Mouse (Mus musculus): ENCODE results near the gene Slc46a2. TPM values are rescaled to one million over a fixed set of nuclear protein-coding genes. Genes with fewer than 3 reads are reported as not detected.

Slc46a2 gene
- polyA plus RNA-seq, 1 experiment from 2014 or later, result not detected

- H3K4me2 ChIP-seq, result no peak overlapping the region
- no peaks in the 10 kb centered on the region for H3K9me3 ChIP-seq
- no peaks in the 10 kb centered on the region for H3K27me3 ChIP-seq
- no peak overlapping the region for H3K4me3 ChIP-seq (replicated peaks)
- no peak for ATAC-seq (ENCODE audit: low FRiP score)
- 92% methylated on average over 5 of the region's 5 CpGs for WGBS
- H3K9ac ChIP-seq, result no peak overlapping the region
- no peaks in the 10 kb centered on the region for H3K4me1 ChIP-seq
- H3K27ac ChIP-seq, result no peak overlapping the region
- peaks cover 26% of the 10 kb centered on the region for H3K36me3 ChIP-seq (replicated peaks)
Measured at GRCm38 (mm10) chr4:59887011-59887410, 27.8 kb downstream of the Slc46a2 start.

DNA sequence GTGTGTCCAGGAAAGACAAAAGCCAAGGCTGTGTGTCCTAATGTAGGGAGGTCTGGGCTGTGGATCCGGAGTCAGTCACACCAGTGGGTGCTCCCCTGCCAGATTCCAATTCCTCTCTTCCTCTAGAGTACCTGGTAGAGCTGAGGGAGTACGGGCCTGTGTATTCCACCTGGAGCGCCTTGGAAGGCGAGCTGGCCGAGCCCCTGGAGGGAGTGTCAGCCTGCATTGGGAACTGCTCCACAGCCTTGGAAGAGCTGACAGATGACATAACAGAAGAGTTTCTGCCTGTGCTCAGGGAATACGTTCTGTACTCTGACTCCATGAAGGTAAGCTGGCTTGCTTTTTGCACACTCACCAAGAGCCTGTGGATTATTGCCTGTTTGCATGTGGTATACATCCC is 28.6 kb downstream of the Slc46a2 start:
- Histone ChIP-seq H3K9ac (no peak overlapping the region), H3K4me3 (replicated peaks) (no peak overlapping the region), H3K4me1 (no peaks in the 10 kb centered on the region), H3K4me2 (no peak overlapping the region), H3K9me3 (no peaks in the 10 kb centered on the region), H3K27ac (no peak overlapping the region), H3K27me3 (no peaks in the 10 kb centered on the region), H3K36me3 (replicated peaks) (peaks cover 28% of the 10 kb centered on the region)
- WGBS, result 94% methylated on average over 6 of the region's 6 CpGs
- no peak for ATAC-seq (ENCODE audit: low FRiP score)

DNA sequence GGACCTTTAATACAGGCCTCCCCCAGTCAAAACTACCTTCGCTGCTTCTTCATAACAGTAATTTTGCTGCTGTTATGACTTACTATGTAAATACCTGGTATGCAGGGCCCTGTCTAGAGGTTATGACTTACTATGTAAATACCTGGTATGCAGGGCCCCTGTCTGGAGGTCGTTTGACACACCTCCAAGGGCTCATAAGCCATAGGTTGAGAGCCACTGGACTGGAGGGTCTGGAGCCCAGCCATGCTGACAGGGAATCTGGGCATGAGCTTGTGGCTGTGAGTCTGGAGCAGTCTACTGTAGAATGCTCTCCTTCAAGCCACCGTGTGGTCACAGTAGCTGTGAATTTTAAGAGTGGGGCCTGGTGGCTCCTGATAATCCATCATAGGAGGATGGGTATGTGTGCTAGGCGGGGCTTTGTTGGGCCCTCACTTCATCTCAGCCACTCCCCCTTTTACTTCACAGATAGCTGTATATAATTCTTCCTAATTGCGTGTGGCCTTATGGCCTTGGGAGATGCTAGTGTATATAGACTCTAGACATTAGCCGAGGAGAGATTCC is 30.6 kb downstream of the Slc46a2 start:
- WGBS, result 84% methylated on average over 6 of the region's 6 CpGs
- Histone ChIP-seq H3K4me3 (replicated peaks) (no peak overlapping the region), H3K27ac (no peak overlapping the region), H3K27me3 (no peaks in the 10 kb centered on the region), H3K36me3 (replicated peaks) (peaks cover 34% of the 10 kb centered on the region), H3K9me3 (no peaks in the 10 kb centered on the region), H3K4me1 (no peaks in the 10 kb centered on the region), H3K4me2 (no peak overlapping the region), H3K9ac (no peak overlapping the region)
- no peak for ATAC-seq (ENCODE audit: low FRiP score)

GRCm38 (mm10) chr4:59881210-59881609 is 33.6 kb downstream of the Slc46a2 start:
- Histone ChIP-seq H3K4me3 (replicated peaks) (no peak overlapping the region), H3K9me3 (no peaks in the 10 kb centered on the region), H3K27me3 (no peaks in the 10 kb centered on the region), H3K9ac (no peak overlapping the region), H3K27ac (no peak overlapping the region), H3K36me3 (replicated peaks) (peaks cover 29% of the 10 kb centered on the region), H3K4me1 (no peaks in the 10 kb centered on the region; the same call in 1 of the 2 replicates), H3K4me2 (no peak overlapping the region)
- ATAC-seq (ENCODE audit: low FRiP score), result no peak
- 88% methylated on average over 2 of the region's 2 CpGs for WGBS

GRCm38 (mm10) chr4:59880725-59881124 is 34.1 kb downstream of the Slc46a2 start:
- Histone ChIP-seq H3K4me3 (replicated peaks) (no peak overlapping the region), H3K27me3 (no peaks in the 10 kb centered on the region), H3K9ac (no peak overlapping the region), H3K9me3 (no peaks in the 10 kb centered on the region), H3K36me3 (replicated peaks) (peaks cover 28% of the 10 kb centered on the region), H3K4me2 (no peak overlapping the region), H3K4me1 (no peaks in the 10 kb centered on the region; the same call in 1 of the 2 replicates), H3K27ac (no peak overlapping the region)
- WGBS, result 94% methylated on average over 5 of the region's 5 CpGs
- ATAC-seq (ENCODE audit: low FRiP score), result no peak

GRCm38 (mm10) chr4:59879444-59879843 is 35.4 kb downstream of the Slc46a2 start:
- Histone ChIP-seq H3K9ac (no peak overlapping the region), H3K27ac (no peak overlapping the region), H3K36me3 (replicated peaks) (peaks cover 23% of the 10 kb centered on the region), H3K9me3 (no peaks in the 10 kb centered on the region), H3K4me1 (no peaks in the 10 kb centered on the region; the same call in 1 of the 2 replicates), H3K4me2 (no peak overlapping the region), H3K4me3 (replicated peaks) (no peak overlapping the region), H3K27me3 (no peaks in the 10 kb centered on the region)
- 79% methylated on average over 3 of the region's 3 CpGs for WGBS
- no peak for ATAC-seq (ENCODE audit: low FRiP score)

DNA sequence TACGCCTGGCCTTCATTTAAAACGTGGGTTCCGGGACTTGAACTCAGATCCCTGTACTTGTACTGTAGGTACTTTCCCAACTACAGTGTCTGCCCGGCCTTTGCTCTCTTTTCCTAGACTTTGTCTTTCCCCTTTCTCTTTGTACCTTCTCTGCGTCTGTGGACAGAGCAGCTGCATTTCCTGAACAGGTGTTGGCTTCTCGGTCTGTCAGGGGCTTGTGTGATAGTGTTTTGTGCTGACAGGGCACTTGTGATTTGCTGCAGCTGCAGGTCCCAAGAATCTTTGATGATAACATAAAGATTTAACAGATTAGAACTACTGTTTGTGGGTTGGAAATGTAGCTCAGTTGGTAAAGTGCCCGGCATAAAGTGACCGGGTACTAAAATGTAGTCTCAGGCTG is 36.3 kb downstream of the Slc46a2 start:
- H3K4me1 ChIP-seq, result peaks cover 3% of the 10 kb centered on the region
- no peak overlapping the region for H3K9ac ChIP-seq
- peaks cover 23% of the 10 kb centered on the region for H3K36me3 ChIP-seq (replicated peaks)
- 90% methylated on average over 8 of the region's 8 CpGs for WGBS
- no peak for ATAC-seq (ENCODE audit: low FRiP score)
- no peaks in the 10 kb centered on the region for H3K9me3 ChIP-seq
- H3K4me3 ChIP-seq (replicated peaks), result no peak overlapping the region
- no peak overlapping the region for H3K4me2 ChIP-seq
- H3K27me3 ChIP-seq, result no peaks in the 10 kb centered on the region
- H3K27ac ChIP-seq, result no peak overlapping the region

DNA sequence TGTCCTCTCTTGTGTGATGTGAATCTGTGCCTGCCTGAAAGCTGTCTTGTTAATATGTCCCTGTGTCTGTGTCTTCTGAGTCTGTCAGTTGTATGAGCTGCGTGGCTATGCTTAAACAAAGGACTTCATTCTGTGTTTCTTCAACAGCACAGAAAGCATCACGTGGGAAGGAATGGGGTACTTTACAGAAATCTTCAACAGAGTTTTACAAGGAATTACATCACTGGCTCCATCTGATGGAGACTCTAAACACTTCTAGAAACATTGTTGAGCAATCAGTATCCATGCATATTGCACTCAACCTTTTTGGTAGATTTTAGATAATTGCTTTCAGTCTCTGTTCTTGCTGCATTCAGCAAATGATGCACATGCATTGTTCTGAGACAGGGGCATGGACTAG is 37.8 kb downstream of the Slc46a2 start:
- H3K9me3 ChIP-seq, result no peaks in the 10 kb centered on the region
- H3K36me3 ChIP-seq (replicated peaks), result peaks cover 14% of the 10 kb centered on the region
- H3K9ac ChIP-seq, result no peak overlapping the region
- ATAC-seq (ENCODE audit: low FRiP score), result peak; percentile 39; the same call in 1 of the 2 replicates
- no peak overlapping the region for H3K4me2 ChIP-seq
- H3K4me1 ChIP-seq, result peaks cover 7% of the 10 kb centered on the region
- WGBS, result 41% methylated on average over 2 of the region's 2 CpGs
- no peak overlapping the region for H3K27ac ChIP-seq
- H3K4me3 ChIP-seq (replicated peaks), result no peak overlapping the region
- H3K27me3 ChIP-seq, result no peaks in the 10 kb centered on the region

- H3K9me3 ChIP-seq, result no peaks in the 10 kb centered on the region
- 74% methylated on average over 6 of the region's 6 CpGs for WGBS
- ATAC-seq (ENCODE audit: low FRiP score), result peak; percentile 31; the same call in 1 of the 2 replicates
Measured at GRCm38 (mm10) chr4:59876570-59876969, 38.3 kb downstream of the Slc46a2 start.

GRCm38 (mm10) chr4:59873830-59874229 is 41.0 kb downstream of the Slc46a2 start:
- no peak overlapping the region for H3K4me3 ChIP-seq (replicated peaks)
- WGBS, result 38% methylated on average over 5 of the region's 5 CpGs
- no peak overlapping the region for H3K27ac ChIP-seq
- H3K36me3 ChIP-seq (replicated peaks), result no peaks in the 10 kb centered on the region
- H3K4me2 ChIP-seq, result no peak overlapping the region
- H3K9ac ChIP-seq, result no peak overlapping the region
- H3K4me1 ChIP-seq, result peaks cover 10% of the 10 kb centered on the region
- H3K27me3 ChIP-seq, result no peaks in the 10 kb centered on the region
- H3K9me3 ChIP-seq, result no peaks in the 10 kb centered on the region
- ATAC-seq (ENCODE audit: low FRiP score), result no peak

More at GRCm38 (mm10) chr4:59876570-59876969, 38.3 kb downstream of the Slc46a2 start:
- H3K9ac ChIP-seq, result no peak overlapping the region
- H3K4me3 ChIP-seq (replicated peaks), result no peak overlapping the region
- no peak overlapping the region for H3K4me2 ChIP-seq
- H3K36me3 ChIP-seq (replicated peaks), result peaks cover 12% of the 10 kb centered on the region
- H3K27me3 ChIP-seq, result no peaks in the 10 kb centered on the region
- no peak overlapping the region for H3K27ac ChIP-seq
- peaks cover 7% of the 10 kb centered on the region for H3K4me1 ChIP-seq

DNA sequence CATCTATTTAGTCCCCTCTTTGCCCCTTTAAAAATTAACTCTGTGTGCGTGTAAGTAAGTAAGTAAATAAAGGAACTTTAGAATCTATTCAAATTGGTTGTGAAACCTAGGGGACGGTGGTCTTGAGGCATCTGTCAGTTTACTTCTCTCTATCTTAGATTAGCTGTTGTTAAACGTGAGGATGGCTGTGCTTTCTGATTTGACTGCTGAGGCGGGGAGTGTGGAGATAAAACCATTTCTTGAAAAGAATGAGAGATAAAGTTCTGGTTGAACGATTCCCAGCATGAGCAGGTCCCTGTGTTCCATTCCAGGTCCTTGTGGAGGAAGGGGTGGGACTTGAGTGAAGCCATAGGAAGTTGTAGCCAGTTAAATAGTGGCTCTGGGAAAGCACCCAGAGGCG is 41.6 kb downstream of the Slc46a2 start:
- H3K9ac ChIP-seq, result no peak overlapping the region
- no peak overlapping the region for H3K27ac ChIP-seq
- no peaks in the 10 kb centered on the region for H3K36me3 ChIP-seq (replicated peaks)
- H3K4me2 ChIP-seq, result no peak overlapping the region
- H3K27me3 ChIP-seq, result no peaks in the 10 kb centered on the region
- no peak overlapping the region for H3K4me3 ChIP-seq (replicated peaks)
- ATAC-seq (ENCODE audit: low FRiP score), result no peak
- H3K4me1 ChIP-seq, result peaks cover 10% of the 10 kb centered on the region
- 37% methylated on average over 6 of the region's 6 CpGs for WGBS
- H3K9me3 ChIP-seq, result no peaks in the 10 kb centered on the region

GRCm38 (mm10) chr4:59870859-59871591 is 43.8 kb downstream of the Slc46a2 start:
- 62% methylated on average over 9 of the region's 9 CpGs for WGBS
- ATAC-seq (ENCODE audit: low FRiP score), result peak; percentile 65

DNA sequence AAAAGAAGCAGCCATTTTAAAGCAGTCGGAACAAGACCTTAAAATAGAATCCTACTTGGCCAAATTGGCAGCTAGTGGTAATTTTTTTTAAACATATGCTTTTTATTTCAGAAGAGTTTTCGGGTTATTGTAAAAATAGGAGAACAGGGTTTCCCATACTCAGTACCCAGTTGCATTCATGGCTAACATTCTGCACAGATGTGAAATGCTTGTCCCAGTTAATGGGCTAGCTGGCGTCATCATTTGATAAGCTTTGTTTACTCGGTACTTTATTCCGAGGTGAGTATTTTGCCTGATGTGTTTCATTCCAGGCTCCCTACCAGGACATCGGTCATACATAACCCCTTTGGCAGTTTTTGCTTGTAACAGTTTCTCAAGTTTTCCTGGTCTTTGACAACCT is 44.4 kb downstream of the Slc46a2 start:
- 96% methylated on average over 6 of the region's 6 CpGs for WGBS
- no peak overlapping the region for H3K4me2 ChIP-seq
- no peak for ATAC-seq (ENCODE audit: low FRiP score)
- H3K27ac ChIP-seq, result no peak overlapping the region
- H3K36me3 ChIP-seq (replicated peaks), result no peaks in the 10 kb centered on the region
- H3K27me3 ChIP-seq, result no peaks in the 10 kb centered on the region
- H3K4me3 ChIP-seq (replicated peaks), result no peak overlapping the region
- H3K4me1 ChIP-seq, result peaks cover 10% of the 10 kb centered on the region; the same call in 1 of the 2 replicates
- H3K9ac ChIP-seq, result no peak overlapping the region
- no peaks in the 10 kb centered on the region for H3K9me3 ChIP-seq

More at GRCm38 (mm10) chr4:59870859-59871591, 43.8 kb downstream of the Slc46a2 start:
- Histone ChIP-seq H3K4me1 (peaks cover 10% of the 10 kb centered on the region; the same call in 1 of the 2 replicates), H3K9me3 (no peaks in the 10 kb centered on the region), H3K4me2 (no peak overlapping the region), H3K27ac (no peak overlapping the region), H3K27me3 (no peaks in the 10 kb centered on the region), H3K36me3 (replicated peaks) (no peaks in the 10 kb centered on the region), H3K4me3 (replicated peaks) (no peak overlapping the region), H3K9ac (no peak overlapping the region)
